Mouse (Mus musculus) G1E (cell line): ENCODE results near the gene Cxcl17.

ENCODE experiments used
- CTCF ChIP-seq: IDR thresholded peaks from 2 replicates; pipeline ENCODE4 v1.5.1; 2012; ENCODE audit warnings: low read depth, low read length, inconsistent platforms, mixed read lengths
- GATA1 ChIP-seq: IDR thresholded peaks from 2 replicates; pipeline ENCODE4 v1.6.1; 2012; ENCODE audit warnings: borderline replicate concordance, low read length, inconsistent platforms, mixed read lengths
- GATA2 ChIP-seq: IDR thresholded peaks from 2 replicates; pipeline ENCODE4 v1.6.1; 2012; ENCODE audit warnings: low read depth, low read length, inconsistent platforms, borderline replicate concordance
- POLR2AphosphoS5 ChIP-seq: IDR thresholded peaks from 2 replicates; pipeline ENCODE4 v1.6.1; 2012; ENCODE audit warnings: low read depth, low read length, inconsistent platforms; ENCODE audit not compliant: insufficient replicate concordance
- TAL1 ChIP-seq: conservative IDR thresholded peaks from 2 replicates; pipeline ENCODE4 v1.6.1; 2012; ENCODE audit warnings: low read depth, low read length, inconsistent platforms, mixed read lengths

GRCm38 (mm10) chr7:25429886-25430784, 17.4 kb upstream of the Cxcl17 start:
- no peak for TF ChIP-seq GATA1
- TF ChIP-seq CTCF, result no peak
- no peak for TF ChIP-seq POLR2AphosphoS5
- TF ChIP-seq GATA2, result no peak
- TF ChIP-seq TAL1, result no peak
